Mouse (Mus musculus): ENCODE data around the gene Gm973. TPM values are rescaled to one million over a fixed set of nuclear protein-coding genes. Genes with fewer than 3 reads are reported as not detected.

The Gm973 gene
- polyA plus RNA-seq (2012; rRNA removed): 0.02 and 0.03 TPM in 2 replicates

GRCm38 (mm10) chr1:59516026-59516917 is at the start of gene Gm973:
Gm973 (plus strand) TSS chr1:59516264.

GRCm38 (mm10) chr1:59482331-59482695 is 33.8 kb upstream of the Gm973 start, which contains the start of gene Fzd7:
Fzd7 (plus strand) TSS chr1:59482424.

GRCm38 (mm10) chr1:59670641-59671168 is 154.6 kb downstream of the Gm973 start, which contains the start of gene Sumo1:
Sumo1 (minus strand) TSS chr1:59670834.

DNA sequence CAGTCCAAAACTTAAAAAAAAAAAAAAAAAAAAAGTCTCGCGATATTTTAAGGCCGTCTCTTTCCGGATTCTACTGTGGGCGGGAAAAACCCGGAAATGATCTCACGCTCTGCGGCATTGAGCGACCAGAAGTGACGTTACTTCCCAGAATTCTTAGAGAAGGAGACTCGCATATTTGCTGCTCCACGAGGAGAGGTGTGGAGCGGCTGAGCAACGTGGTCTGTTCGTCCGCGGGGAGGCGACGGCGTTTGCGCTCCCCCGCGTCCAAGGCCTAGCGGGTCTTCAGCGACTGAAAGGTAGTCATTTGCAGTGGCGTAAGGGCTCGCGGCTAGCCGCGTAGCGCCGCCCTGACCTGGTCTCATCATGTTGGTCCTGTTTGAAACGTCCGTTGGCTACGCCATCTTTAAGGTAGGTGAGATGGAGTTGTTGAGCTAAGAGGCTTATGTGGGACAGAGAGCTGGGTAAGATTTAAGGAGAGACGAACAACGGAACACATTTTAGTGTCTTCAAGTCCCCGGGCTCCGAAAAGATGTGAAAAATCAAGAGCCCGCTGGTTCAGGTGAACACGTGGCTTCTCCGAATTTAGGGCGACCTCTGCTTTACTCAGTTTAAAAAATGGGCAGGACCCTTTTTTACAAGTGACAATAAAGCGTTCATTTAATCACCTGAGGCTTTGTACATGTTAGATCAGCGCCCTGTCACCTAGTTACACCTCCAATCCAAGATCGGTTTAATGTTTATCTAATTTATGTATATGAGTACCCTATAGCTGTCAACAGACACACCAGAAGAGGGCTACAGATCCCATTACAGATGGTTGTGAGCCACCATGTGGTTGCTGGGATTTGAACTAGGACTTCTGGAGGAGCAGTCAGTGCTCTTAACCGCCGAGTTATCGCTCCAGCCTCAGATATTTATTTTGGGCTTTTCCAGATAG is 169.0 kb downstream of the Gm973 start, which contains the start of gene Nop58:
Nop58 (plus strand) TSS at position 153 of the 937 bp plus-strand sequence.

Other genes starting within 250 kb of the Gm973 start
- 2.6 TPM in 2 replicates for gene Fzd7, start 33.8 kb upstream of the Gm973 start, polyA plus RNA-seq (2012; rRNA removed)
- gene Sumo1, start 154.6 kb downstream of the Gm973 start, polyA plus RNA-seq (2012; rRNA removed): 50.2 and 56.4 TPM in 2 replicates
- gene Nop58, start 168.7 kb downstream of the Gm973 start, polyA plus RNA-seq (2012; rRNA removed): 90.8 and 97.0 TPM in 2 replicates
- 1.1 and 1.3 TPM in 2 replicates for gene Bmpr2, start 247.1 kb downstream of the Gm973 start, polyA plus RNA-seq (2012; rRNA removed)

All from liver, embryonic 14 days (tissue).